Comparison of ENCODE assay signal across 8 mouse cellular contexts in the genomic region with DNA sequence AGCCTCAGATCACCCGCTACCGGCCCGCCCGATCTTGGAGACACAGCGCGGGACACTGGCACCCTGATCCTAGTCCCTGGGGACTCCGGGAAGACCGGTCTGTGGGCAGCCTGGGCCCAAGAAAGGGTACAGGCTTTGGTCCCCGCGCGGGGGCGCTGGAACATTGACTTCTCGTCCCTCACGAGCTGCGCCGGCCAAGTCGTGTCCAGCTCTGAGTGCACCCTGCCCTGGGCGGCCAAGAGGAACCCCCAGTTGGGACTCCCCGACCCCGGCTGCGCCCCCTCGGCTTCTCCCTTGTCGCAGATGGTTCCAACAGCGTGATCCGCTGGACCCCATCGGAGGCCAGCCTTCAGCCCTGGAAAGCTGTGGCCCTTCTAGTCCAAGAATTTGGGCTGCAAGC. TPM values are rescaled to one million over a fixed set of nuclear protein-coding genes. Genes with fewer than 3 reads are reported as not detected.
DNase-seq lines count a peak whose midpoint lies in the region; ATAC-seq and TF ChIP-seq lines count a peak whose summit lies in the region.

A gene (minus strand): TSS at position 96 of the 400 bp plus-strand sequence.

- peaks cover 20% of the 10 kb centered on the region for H3K4me1 ChIP-seq in forebrain, embryonic 16.5 days (replicated peaks; ENCODE audit: control insufficient read depth, insufficient read depth, low read length)
- H3K4me1 ChIP-seq in lung, adult 2 months (ENCODE audit: control insufficient read depth, insufficient read depth, low read length) = no peaks in the 10 kb centered on the region

- H3K9me3 ChIP-seq in forebrain, embryonic 16.5 days (ENCODE audit: control insufficient read depth, low read length) = no peaks in the 10 kb centered on the region

- H3K27ac ChIP-seq in forebrain, embryonic 16.5 days (ENCODE audit: low read length) = no peak within 1 kb of the TSS
- peak within 1 kb of the TSS; percentile 97 for H3K27ac ChIP-seq in layer of hippocampus, adult 2 months

- peak within 1 kb of the TSS; percentile 90 for H3K4me2 ChIP-seq in forebrain, embryonic 16.5 days (ENCODE audit: low read length)

- TF ChIP-seq POLR2A in lung, adult 2 months (IDR thresholded peaks at IDR 0.05; ENCODE audit: borderline replicate concordance, extremely low read depth, low read depth, low read length) = no peak

- H3K36me3 ChIP-seq in forebrain, embryonic 16.5 days (ENCODE audit: control insufficient read depth, insufficient read depth) = no peaks in the 10 kb centered on the region

- H3K9ac ChIP-seq in forebrain, embryonic 16.5 days (replicated peaks; ENCODE audit: low read depth, low read length) = peak within 1 kb of the TSS; percentile 64

- peak within 1 kb of the TSS; percentile 58 for H3K4me3 ChIP-seq in forebrain, embryonic 16.5 days (replicated peaks; ENCODE audit: low read length)
- H3K4me3 ChIP-seq in layer of hippocampus, adult 2 months = peak within 1 kb of the TSS; percentile 73
- H3K4me3 ChIP-seq in lung, adult 2 months (replicated peaks; ENCODE audit: extremely low read depth, low read depth, low read length) = peak within 1 kb of the TSS; percentile 35

- peak; percentile 62 for ATAC-seq in cerebellum, adult (ENCODE audit: insufficient number of reproducible peaks, low FRiP score, low TSS enrichment)
- peak; percentile 47 for ATAC-seq in forebrain, embryonic 16.5 days

- WGBS in forebrain, embryonic 16.5 days = under 1% methylated on average over 26 of the region's 26 CpGs
- WGBS in lung, adult 2 months = 1% methylated on average over 26 of the region's 26 CpGs

- TF ChIP-seq CTCF in layer of hippocampus, adult 2 months (conservative IDR thresholded peaks at IDR 0.05) = peak; percentile 73
- TF ChIP-seq CTCF in lung, adult 2 months (IDR thresholded peaks at IDR 0.05; ENCODE audit: insufficient read depth, low read length) = peak; percentile 27; the same call in 1 of the 2 replicates

- intact Hi-C loops in heart, postnatal 36 days (cut with DNase I) = loop anchor here (2.0 kb wide), 2 partner anchors 27 to 37 kb away; no protein-coding TSS in a partner anchor

- H3K27me3 ChIP-seq in forebrain, embryonic 16.5 days (replicated peaks; ENCODE audit: control insufficient read depth, insufficient read depth, low read length) = peaks cover 20% of the 10 kb centered on the region

- DNase-seq in CD4-positive helper T cell, adult 2 months (ENCODE audit: low read depth, low spot score) = peak; percentile 78
- DNase-seq in heart, postnatal 36 days = peak; percentile 81 to 82
- DNase-seq in layer of hippocampus, adult 2 months (ENCODE audit: low spot score in 2 of 2) = peak; percentile 72
- peak; percentile 80 for DNase-seq in lung, adult 2 months
- peak; percentile 62 for DNase-seq in ovary, adult 18-20 months (ENCODE audit: low spot score)
- DNase-seq in thymus, adult 18-20 months = peak; percentile 51 to 60

RNA-seq across cellular contexts. Expression of the gene that starts here (rescaled TPM):
- polyA plus RNA-seq in forebrain, embryonic 16.5 days (2015; fragmentation: Nextera tagmentation; extraction: Ambion mirVana) = not detected in 2 replicates
- not detected for total RNA-seq in heart, postnatal 36 days (2021)
- 1 to 10 TPM in 1 of 2 experiments, under 1 TPM in 1; 0.76 to 1.5 TPM for total RNA-seq in layer of hippocampus, adult 2 months (2021)
- 0.66 and 0.72 TPM in 2 replicates for polyA plus RNA-seq in lung, adult 2 months (2012; rRNA removed)

Comparison
In these comparisons a context has a peak if more than half of its experiments do, and no peak if none do; other contexts are left out.
1. Peak in ATAC-seq, H3K4me3 ChIP-seq, H3K9ac ChIP-seq and H3K4me2 ChIP-seq in forebrain, embryonic 16.5 days; RNA of the gene not detected or under 1 TPM.
2. Peak in DNase-seq in heart, postnatal 36 days; RNA of the gene not detected or under 1 TPM.
3. Peak in DNase-seq and H3K4me3 ChIP-seq in lung, adult 2 months; RNA of the gene not detected or under 1 TPM.